Mouse (Mus musculus) embryonic facial prominence, embryonic 15.5 days (tissue): ENCODE measurements around the gene Rtca. TPM values are rescaled to one million over a fixed set of nuclear protein-coding genes. Genes with fewer than 3 reads are reported as not detected.
A peak's percentile ranks its signal among the peaks of the same experiment; 100 is the strongest.

Source experiments
- ATAC-seq: fragments of 200-750 bp; cut with Nextera tagmentation; 2 replicates; pipeline ENCODE4 v1.8.0; 2017; ENCODE audit warnings: low read depth, moderate TSS enrichment; ENCODE audit not compliant: insufficient number of reproducible peaks, low FRiP score, low TSS enrichment
- H3K27ac ChIP-seq: fragments of 300-500 bp; sonication (generic); replicated peaks from 2 replicates; pipeline ENCODE4 v1.5.1; 2015; ENCODE audit warnings: mild to moderate bottlenecking, inconsistent platforms
- H3K27me3 ChIP-seq: fragments of 300-500 bp; sonication (generic); 2 replicates; pipeline ENCODE4 v1.6.1; 2015; ENCODE audit warnings: inconsistent platforms
- H3K36me3 ChIP-seq: fragments of 300-500 bp; sonication (generic); 2 replicates; pipeline ENCODE4 v1.6.1; 2015; ENCODE audit warnings: mild to moderate bottlenecking, inconsistent platforms
- H3K4me1 ChIP-seq: fragments of 300-500 bp; sonication (generic); 2 replicates; pipeline ENCODE4 v1.6.1; 2015; ENCODE audit warnings: inconsistent platforms
- H3K4me2 ChIP-seq: fragments of 300-500 bp; sonication (generic); replicated peaks from 2 replicates; pipeline ENCODE4 v1.6.1; 2015; ENCODE audit warnings: mild to moderate bottlenecking, inconsistent platforms
- H3K4me3 ChIP-seq: fragments of 300-500 bp; sonication (generic); replicated peaks from 2 replicates; pipeline ENCODE4 v1.5.1; 2015; ENCODE audit warnings: mild to moderate bottlenecking, inconsistent platforms
- H3K9ac ChIP-seq: fragments of 300-500 bp; sonication (generic); 2 replicates; pipeline ENCODE4 v1.6.1; 2015; ENCODE audit warnings: inconsistent platforms
- H3K9me3 ChIP-seq: fragments of 300-500 bp; sonication (generic); replicated peaks from 2 replicates; pipeline ENCODE4 v1.6.1; 2016; ENCODE audit warnings: inconsistent platforms
- WGBS: fragments of 180-500 bp; shearing (Covaris S2); methylation state at CpG from one replicate; pipeline ENCODE4 v1.1.7; 2015; 5-methylcytosine and 5-hydroxymethylcytosine counted together
- polyA plus RNA-seq: library from polyadenylated mRNA; unstranded; fragments of >200 nt; fragmentation: Nextera tagmentation; extraction: Ambion mirVana; gene quantifications from 2 replicates; pipeline ENCODE4 v1.2.1, GENCODE M21; 2015

Rtca gene
- polyA plus RNA-seq = 67.6 and 68.6 TPM in 2 replicates

DNA sequence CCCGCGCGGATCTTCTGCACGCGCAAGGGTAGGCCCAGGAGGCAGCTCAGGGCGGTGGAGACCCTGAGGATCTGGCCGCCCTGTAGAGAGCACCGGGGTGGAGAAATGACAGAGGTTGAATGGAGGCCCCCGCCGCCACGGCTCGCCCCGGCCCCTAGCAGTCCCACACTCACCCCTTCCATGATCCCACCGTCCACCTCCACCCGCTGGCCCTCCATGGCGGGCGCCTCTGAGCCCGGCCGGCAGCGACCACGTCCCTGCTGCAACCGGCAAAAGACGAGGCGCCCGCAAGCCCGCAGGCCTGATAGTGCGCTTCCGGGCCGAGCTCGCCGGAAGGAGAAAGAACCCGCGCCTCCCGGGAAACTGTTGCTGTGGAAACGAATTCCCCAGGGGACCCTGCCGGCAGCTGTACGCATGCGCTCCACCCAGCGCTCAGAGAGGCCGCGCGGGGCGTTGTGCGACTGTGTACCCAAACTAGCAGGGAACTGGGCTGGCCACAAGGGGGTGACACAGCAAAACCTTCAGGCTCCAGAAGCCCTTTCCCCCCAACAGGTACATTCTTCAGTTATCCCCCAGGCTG, at the start of gene Rtca:
TSS of gene Rtca (minus strand) at position 437 of the 580 bp plus-strand sequence.
- Histone ChIP-seq H3K9ac (peak within 1 kb of the TSS; percentile 63), H3K9me3 (no peaks in the 10 kb centered on the region), H3K27ac (peak within 1 kb of the TSS; percentile 69; the same call in 1 of the 2 replicates), H3K36me3 (peaks cover 17% of the 10 kb centered on the region), H3K27me3 (no peaks in the 10 kb centered on the region), H3K4me3 (peak within 1 kb of the TSS; percentile 90), H3K4me2 (peak within 1 kb of the TSS; percentile 58), H3K4me1 (peaks cover 20% of the 10 kb centered on the region)
- under 1% methylated on average over 43 of the region's 44 CpGs for WGBS
- peak; percentile 95 for ATAC-seq

DNA sequence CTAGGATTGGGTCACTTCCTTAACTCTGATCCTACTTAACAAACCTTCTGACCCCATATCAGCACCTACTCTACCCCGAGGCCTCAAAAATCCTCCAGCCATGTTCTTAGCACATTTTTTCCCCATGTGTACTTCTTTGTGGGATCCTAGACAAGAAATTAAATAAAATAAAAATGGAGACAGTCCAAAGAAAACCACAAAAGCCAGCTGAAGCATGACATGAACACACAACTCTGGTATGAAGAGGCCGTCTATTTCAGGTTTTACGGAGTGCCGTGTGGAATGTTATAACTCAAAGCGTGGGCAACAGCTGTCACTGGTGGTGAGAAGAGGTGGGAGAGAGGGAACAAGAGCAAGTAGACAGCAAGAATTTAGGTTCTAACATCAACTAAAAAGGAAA, 43.4 kb upstream of the Rtca start:
- peaks cover 19% of the 10 kb centered on the region for H3K36me3 ChIP-seq
- no peak for ATAC-seq
- H3K27ac ChIP-seq = no peak overlapping the region
- 77% methylated on average over 5 of the region's 5 CpGs for WGBS
- H3K4me1 ChIP-seq = no peaks in the 10 kb centered on the region
- no peak overlapping the region for H3K4me2 ChIP-seq
- no peak overlapping the region for H3K4me3 ChIP-seq
- H3K9me3 ChIP-seq = no peaks in the 10 kb centered on the region
- no peak overlapping the region for H3K9ac ChIP-seq
- no peaks in the 10 kb centered on the region for H3K27me3 ChIP-seq

DNA sequence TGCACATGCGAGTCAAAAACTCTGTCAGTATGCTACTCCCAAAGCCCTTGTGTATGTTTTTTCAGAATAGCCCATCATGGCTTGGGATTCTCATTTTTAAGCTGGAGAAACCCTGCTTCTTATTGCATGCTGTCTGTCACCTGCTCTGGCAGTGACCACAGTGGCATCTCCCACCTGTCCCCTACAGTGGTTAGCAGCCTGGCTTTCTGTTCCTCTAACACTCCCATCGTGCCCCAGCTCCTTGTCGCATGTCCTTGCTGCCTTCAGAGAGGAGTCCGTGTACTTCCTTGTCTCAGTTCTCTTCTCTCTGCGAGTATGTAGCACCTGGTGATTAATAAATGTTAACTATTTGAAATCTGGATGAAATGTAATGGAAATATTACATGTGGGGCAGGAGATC, 39.4 kb upstream of the Rtca start:
- Histone ChIP-seq H3K9ac (no peak overlapping the region), H3K9me3 (no peaks in the 10 kb centered on the region), H3K4me2 (no peak overlapping the region), H3K27me3 (no peaks in the 10 kb centered on the region), H3K36me3 (peaks cover 42% of the 10 kb centered on the region), H3K4me3 (no peak overlapping the region), H3K4me1 (no peaks in the 10 kb centered on the region), H3K27ac (no peak overlapping the region)
- no peak for ATAC-seq
- WGBS = 93% methylated on average over 5 of the region's 5 CpGs

DNA sequence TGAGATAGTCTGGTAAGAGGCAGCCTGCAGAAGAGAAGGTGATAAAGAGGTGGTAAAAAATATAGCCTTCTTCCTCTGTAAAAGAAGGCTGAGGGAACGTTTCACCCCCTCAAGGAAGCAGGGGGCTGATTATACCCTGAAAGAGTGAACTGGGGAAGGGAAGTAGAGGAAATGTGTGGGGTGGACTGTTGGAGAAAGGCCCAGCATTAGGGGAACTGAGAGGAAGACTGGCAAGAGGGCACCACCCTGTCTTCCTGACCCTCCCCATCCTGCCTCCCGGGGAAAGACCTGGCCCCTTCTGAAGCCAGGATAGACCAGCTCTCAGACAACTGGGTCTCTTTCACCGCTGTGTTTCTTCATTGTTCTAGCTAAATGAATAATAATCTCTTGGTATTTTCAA, 34.5 kb upstream of the Rtca start:
- Histone ChIP-seq H3K27ac (no peak overlapping the region), H3K9ac (no peak overlapping the region), H3K4me3 (no peak overlapping the region), H3K9me3 (no peaks in the 10 kb centered on the region), H3K4me1 (no peaks in the 10 kb centered on the region), H3K36me3 (peaks cover 56% of the 10 kb centered on the region), H3K4me2 (no peak overlapping the region), H3K27me3 (no peaks in the 10 kb centered on the region)
- no peak for ATAC-seq
- WGBS = 77% methylated on average over 3 of the region's 3 CpGs

GRCm38 (mm10) chr3:116542070-116542469, 34.1 kb upstream of the Rtca start:
- ATAC-seq = no peak
- 92% methylated on average over 2 of the region's 2 CpGs for WGBS
- Histone ChIP-seq H3K27me3 (no peaks in the 10 kb centered on the region), H3K9me3 (no peaks in the 10 kb centered on the region), H3K9ac (no peak overlapping the region), H3K36me3 (peaks cover 56% of the 10 kb centered on the region), H3K4me1 (no peaks in the 10 kb centered on the region), H3K27ac (no peak overlapping the region), H3K4me3 (no peak overlapping the region), H3K4me2 (no peak overlapping the region)

DNA sequence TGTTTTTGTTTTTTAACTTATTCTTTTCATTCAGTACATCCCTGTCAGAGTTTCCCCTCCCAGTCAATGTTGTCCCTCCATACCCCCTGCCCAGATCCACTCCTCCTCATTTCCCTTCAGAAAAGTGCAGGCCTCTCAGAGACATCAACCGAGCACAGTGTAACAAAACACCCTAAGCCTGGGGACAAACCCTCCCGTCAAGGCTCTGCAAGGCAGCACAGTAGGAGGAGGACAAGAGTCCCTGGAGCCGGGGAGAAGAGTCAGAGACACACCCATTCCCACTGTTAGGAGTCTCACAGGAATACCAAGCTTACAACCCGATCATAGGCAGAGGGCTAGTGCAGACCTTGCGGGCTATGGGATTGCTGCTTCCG, 29.2 kb upstream of the Rtca start:
- ATAC-seq = no peak
- WGBS = 42% methylated on average over 6 of the region's 6 CpGs
- no peaks in the 10 kb centered on the region for H3K9me3 ChIP-seq
- no peak overlapping the region for H3K27ac ChIP-seq
- peaks cover 50% of the 10 kb centered on the region for H3K36me3 ChIP-seq
- H3K4me2 ChIP-seq = no peak overlapping the region
- no peaks in the 10 kb centered on the region for H3K4me1 ChIP-seq
- no peak overlapping the region for H3K9ac ChIP-seq
- no peaks in the 10 kb centered on the region for H3K27me3 ChIP-seq
- H3K4me3 ChIP-seq = no peak overlapping the region

DNA sequence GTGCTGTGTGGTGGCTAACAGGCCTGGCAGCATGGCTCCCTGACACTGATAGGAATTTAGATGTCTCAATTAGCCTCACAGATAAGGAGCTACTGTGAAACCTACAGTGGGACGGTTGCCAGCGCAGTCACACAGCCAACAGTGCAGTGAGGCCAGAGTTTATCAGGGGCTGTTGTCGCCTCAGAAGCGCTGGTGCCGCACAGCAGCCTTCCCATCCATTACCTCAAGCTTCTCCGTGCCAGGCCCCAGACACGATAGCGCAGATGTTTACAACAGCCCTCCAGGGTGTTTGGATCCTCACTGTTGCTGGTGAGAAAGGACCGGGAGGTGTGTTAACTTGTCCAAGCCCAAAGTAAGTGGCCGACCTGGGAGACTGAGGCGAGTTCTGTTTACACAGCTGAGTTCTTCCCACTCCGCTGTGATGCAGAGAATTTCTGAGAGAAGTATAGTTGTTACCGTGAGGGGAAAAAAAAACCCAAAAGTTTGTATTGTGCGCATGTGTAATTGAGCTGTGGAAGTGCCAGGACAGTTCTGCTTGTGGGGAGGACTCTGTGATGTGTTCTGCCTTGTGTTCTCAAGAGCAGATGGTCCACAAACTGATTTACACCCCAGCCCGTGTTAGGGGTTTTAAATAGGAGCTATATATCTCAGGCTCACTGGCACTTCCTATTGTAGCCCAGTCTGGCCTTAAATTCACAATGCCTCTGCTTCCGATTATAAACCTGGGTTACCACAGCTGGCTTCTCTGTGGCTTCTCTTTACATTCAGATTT, 28.6 kb upstream of the Rtca start:
- no peak for ATAC-seq
- no peaks in the 10 kb centered on the region for H3K9me3 ChIP-seq
- H3K36me3 ChIP-seq = peaks cover 45% of the 10 kb centered on the region
- no peaks in the 10 kb centered on the region for H3K4me1 ChIP-seq
- no peaks in the 10 kb centered on the region for H3K27me3 ChIP-seq
- no peak overlapping the region for H3K27ac ChIP-seq
- H3K4me3 ChIP-seq = no peak overlapping the region
- no peak overlapping the region for H3K4me2 ChIP-seq
- WGBS = 62% methylated on average over 16 of the region's 16 CpGs
- H3K9ac ChIP-seq = no peak overlapping the region

DNA sequence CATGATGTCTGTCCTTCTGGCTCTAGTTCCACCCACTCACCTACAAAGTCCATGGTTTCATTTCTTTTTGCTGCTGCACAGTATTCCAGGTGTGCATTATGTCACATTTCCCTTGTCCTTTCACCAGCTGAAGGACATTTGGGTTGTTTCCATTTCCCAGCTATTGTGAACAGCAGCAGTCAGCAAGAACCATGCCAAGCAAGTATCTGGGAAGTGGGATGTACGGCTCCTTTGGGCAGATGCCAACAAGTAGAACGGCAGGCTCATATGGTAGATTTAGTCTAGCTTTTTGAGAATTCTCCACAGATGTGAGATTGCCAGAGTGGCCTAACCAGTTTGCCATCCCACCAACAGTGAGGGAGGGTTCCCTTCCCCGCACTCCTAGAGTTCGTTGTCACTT, 22.8 kb upstream of the Rtca start:
- no peaks in the 10 kb centered on the region for H3K27me3 ChIP-seq
- no peak overlapping the region for H3K27ac ChIP-seq
- WGBS = 56% methylated on average over 4 of the region's 4 CpGs
- no peak overlapping the region for H3K4me3 ChIP-seq
- no peak overlapping the region for H3K4me2 ChIP-seq
- H3K9ac ChIP-seq = no peak overlapping the region
- H3K9me3 ChIP-seq = no peaks in the 10 kb centered on the region
- H3K36me3 ChIP-seq = peaks cover 17% of the 10 kb centered on the region
- 0 out of 2 replicates have a peak, but pooled peaks cover 4% of the 10 kb centered on the region for H3K4me1 ChIP-seq
- no peak for ATAC-seq

GRCm38 (mm10) chr3:116529741-116530140, 21.7 kb upstream of the Rtca start:
- 54% methylated on average over 5 of the region's 5 CpGs for WGBS
- H3K9me3 ChIP-seq = no peaks in the 10 kb centered on the region
- no peak for ATAC-seq

DNA sequence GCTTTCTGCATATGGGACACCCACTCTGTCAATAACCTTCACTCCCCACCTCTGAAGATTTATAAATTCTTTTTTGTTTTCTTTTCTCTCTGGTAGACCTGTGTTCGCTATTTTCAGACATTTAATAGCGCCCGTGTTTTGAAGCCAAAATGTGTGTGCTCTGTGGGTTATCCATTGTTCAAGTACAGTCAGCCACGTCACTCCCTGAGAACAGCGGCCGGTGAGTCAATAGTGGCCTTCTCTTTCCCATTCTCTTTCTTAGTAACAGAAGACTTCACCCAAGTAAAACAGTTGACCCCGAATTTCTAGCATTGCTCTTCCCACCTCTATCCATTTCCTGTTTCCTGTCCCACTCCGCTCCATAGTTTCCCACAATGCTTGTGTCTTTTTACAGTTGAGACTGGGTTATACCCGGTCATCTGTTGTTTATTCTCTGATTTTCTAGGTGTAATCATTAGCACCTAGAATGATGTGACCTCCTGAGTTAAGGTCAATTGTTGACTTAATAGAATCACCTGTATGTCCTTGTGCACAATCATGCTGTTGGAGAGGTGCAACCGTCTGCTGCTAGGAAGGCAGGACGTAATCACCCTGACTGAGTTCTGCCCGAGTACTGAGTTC, 12.2 kb upstream of the Rtca start:
- Histone ChIP-seq H3K36me3 (no peaks in the 10 kb centered on the region), H3K9ac (no peak overlapping the region), H3K27me3 (no peaks in the 10 kb centered on the region), H3K4me1 (no peaks in the 10 kb centered on the region), H3K27ac (no peak overlapping the region), H3K9me3 (no peaks in the 10 kb centered on the region), H3K4me3 (no peak overlapping the region), H3K4me2 (no peak overlapping the region)
- ATAC-seq = no peak
- WGBS = 90% methylated on average over 12 of the region's 12 CpGs

More at GRCm38 (mm10) chr3:116529741-116530140, 21.7 kb upstream of the Rtca start:
- Histone ChIP-seq H3K4me1 (0 out of 2 replicates have a peak, but pooled peaks cover 4% of the 10 kb centered on the region), H3K36me3 (peaks cover 9% of the 10 kb centered on the region), H3K27me3 (no peaks in the 10 kb centered on the region), H3K27ac (no peak overlapping the region), H3K9ac (no peak overlapping the region), H3K4me2 (no peak overlapping the region), H3K4me3 (no peak overlapping the region)

GRCm38 (mm10) chr3:116512904-116513716, 5.1 kb upstream of the Rtca start, which contains the start of gene Dbt:
Gene Dbt, plus strand, starts transcription at chr3:116513070.
- H3K27ac ChIP-seq = peak within 1 kb of the TSS; percentile 34
- H3K4me1 ChIP-seq = peaks cover 13% of the 10 kb centered on the region
- no peaks in the 10 kb centered on the region for H3K36me3 ChIP-seq
- no peaks in the 10 kb centered on the region for H3K9me3 ChIP-seq
- peak; percentile 94 for ATAC-seq
- H3K4me3 ChIP-seq = peak within 1 kb of the TSS; percentile 67
- H3K27me3 ChIP-seq = no peaks in the 10 kb centered on the region
- H3K9ac ChIP-seq = peak within 1 kb of the TSS; percentile 47
- 1% methylated on average over 36 of the region's 36 CpGs for WGBS
- H3K4me2 ChIP-seq = peak within 1 kb of the TSS; percentile 76
